Mouse (Mus musculus) kidney, adult 2 months (tissue): ENCODE measurements around the gene Vars2. TPM values are rescaled to one million over a fixed set of nuclear protein-coding genes. Genes with fewer than 3 reads are reported as not detected.

Source experiments
- DNase-seq: peaks from one replicate; pipeline ENCODE4 v3.0.0; 2021
- H3K27ac ChIP-seq: fragments of 200-500 bp; 2 replicates; pipeline ENCODE4 v1.5.1; 2012; ENCODE audit warnings: low read depth, low read length, control low read depth, inconsistent platforms; ENCODE audit not compliant: insufficient read depth
- H3K27me3 ChIP-seq: fragments of 200-500 bp; replicated peaks from 2 replicates; pipeline ENCODE4 v1.6.1; 2012; ENCODE audit warnings: mild to moderate bottlenecking, moderate library complexity, low read length, inconsistent platforms; ENCODE audit not compliant: control insufficient read depth, insufficient read depth
- H3K36me3 ChIP-seq: fragments of 200-500 bp; 2 replicates; pipeline ENCODE4 v1.6.1; 2012; ENCODE audit warnings: mild to moderate bottlenecking, moderate library complexity, low read length, inconsistent platforms; ENCODE audit not compliant: control insufficient read depth, insufficient read depth
- H3K4me1 ChIP-seq: fragments of 200-500 bp; 2 replicates; pipeline ENCODE4 v1.6.1; 2011; ENCODE audit warnings: low read length; ENCODE audit not compliant: control insufficient read depth, insufficient read depth
- H3K4me3 ChIP-seq: fragments of 200-500 bp; 2 replicates; pipeline ENCODE4 v1.5.1; 2011; ENCODE audit warnings: mild to moderate bottlenecking, low read depth, low read length, control low read depth; ENCODE audit not compliant: insufficient read depth
- CTCF ChIP-seq: fragments of 200-500 bp; conservative IDR thresholded peaks from 2 replicates; pipeline ENCODE4 v1.5.1; 2011; ENCODE audit warnings: low read depth, mild to moderate bottlenecking, control low read depth, low read length, moderate library complexity, mixed read lengths; ENCODE audit not compliant: insufficient read depth, insufficient read length
- POLR2A ChIP-seq: fragments of 200-500 bp; IDR thresholded peaks from one replicate; pipeline ENCODE4 v1.6.1; 2011; ENCODE audit warnings: low read depth, low read length, control low read depth
- WGBS: fragments of 180-500 bp; shearing (Covaris S2); methylation state at CpG from one replicate; pipeline ENCODE4 v1.1.7; 2018; 5-methylcytosine and 5-hydroxymethylcytosine counted together
- polyA plus RNA-seq: library from polyadenylated mRNA; depleted of rRNA; stranded (reverse); fragments of >200 nt; gene quantifications from 2 replicates; pipeline ENCODE4 v1.2.3, GENCODE M21; 2012

Vars2 gene
- polyA plus RNA-seq, 1 experiment, result 21.5 TPM

- Histone ChIP-seq H3K4me3 (no peak overlapping the region), H3K4me1 (peaks cover 19% of the 10 kb centered on the region), H3K27ac (no peak overlapping the region), H3K36me3 (peaks cover 2% of the 10 kb centered on the region), H3K27me3 (no peaks in the 10 kb centered on the region)
- no peak for DNase-seq
- WGBS, result 81% methylated on average over 5 of the region's 5 CpGs
- TF ChIP-seq CTCF (no peak), POLR2A (no peak)
Observed at GRCm38 (mm10) chr17:35693906-35694305, 26.5 kb upstream of the Vars2 start.

GRCm38 (mm10) chr17:35692368-35692767 lies 25.0 kb upstream of the Vars2 start:
- Histone ChIP-seq H3K27me3 (no peaks in the 10 kb centered on the region), H3K27ac (no peak overlapping the region), H3K4me3 (no peak overlapping the region), H3K4me1 (peaks cover 6% of the 10 kb centered on the region), H3K36me3 (peaks cover 2% of the 10 kb centered on the region)
- WGBS, result 75% methylated on average over 4 of the region's 4 CpGs
- TF ChIP-seq POLR2A (no peak), CTCF (no peak)
- DNase-seq, result no peak

- Histone ChIP-seq H3K27me3 (no peaks in the 10 kb centered on the region), H3K27ac (no peak overlapping the region), H3K4me1 (peaks cover 2% of the 10 kb centered on the region; the same call in 1 of the 2 replicates), H3K36me3 (peaks cover 4% of the 10 kb centered on the region), H3K4me3 (no peak overlapping the region)
- WGBS, result 89% methylated on average over 4 of the region's 4 CpGs
- no peak for DNase-seq
- TF ChIP-seq POLR2A, result no peak
- TF ChIP-seq CTCF, result no peak
Observed at GRCm38 (mm10) chr17:35691811-35692210, 24.4 kb upstream of the Vars2 start.

- Histone ChIP-seq H3K36me3 (peaks cover 10% of the 10 kb centered on the region), H3K27me3 (no peaks in the 10 kb centered on the region), H3K4me3 (no peak overlapping the region), H3K4me1 (no peaks in the 10 kb centered on the region), H3K27ac (no peak overlapping the region)
- DNase-seq, result no peak
- no peak for TF ChIP-seq CTCF
- no peak for TF ChIP-seq POLR2A
- WGBS, result 93% methylated on average over 18 of the region's 18 CpGs
Observed at GRCm38 (mm10) chr17:35689936-35690645, 22.7 kb upstream of the Vars2 start.

- no peak for DNase-seq
- TF ChIP-seq POLR2A (no peak), CTCF (no peak)
- Histone ChIP-seq H3K27me3 (no peaks in the 10 kb centered on the region), H3K36me3 (peaks cover 10% of the 10 kb centered on the region), H3K27ac (no peak overlapping the region), H3K4me3 (no peak overlapping the region), H3K4me1 (no peaks in the 10 kb centered on the region)
- WGBS, result 84% methylated on average over 25 of the region's 25 CpGs
Observed at GRCm38 (mm10) chr17:35688347-35689175, 21.2 kb upstream of the Vars2 start.

- no peak overlapping the region for H3K4me3 ChIP-seq
- H3K36me3 ChIP-seq, result peaks cover 12% of the 10 kb centered on the region
- no peak for DNase-seq
- H3K27me3 ChIP-seq, result no peaks in the 10 kb centered on the region
- TF ChIP-seq POLR2A (no peak), CTCF (no peak)
- H3K4me1 ChIP-seq, result no peaks in the 10 kb centered on the region
- H3K27ac ChIP-seq, result no peak overlapping the region
- 82% methylated on average over 9 of the region's 9 CpGs for WGBS
Observed at GRCm38 (mm10) chr17:35685061-35685460, 17.7 kb upstream of the Vars2 start.

GRCm38 (mm10) chr17:35681986-35682385 lies 14.6 kb upstream of the Vars2 start:
- 86% methylated on average over 13 of the region's 13 CpGs for WGBS
- H3K4me1 ChIP-seq, result no peaks in the 10 kb centered on the region
- no peak for DNase-seq
- no peak for TF ChIP-seq POLR2A
- no peak for TF ChIP-seq CTCF
- H3K27me3 ChIP-seq, result no peaks in the 10 kb centered on the region
- H3K27ac ChIP-seq, result no peak overlapping the region
- peaks cover 11% of the 10 kb centered on the region for H3K36me3 ChIP-seq
- H3K4me3 ChIP-seq, result no peak overlapping the region
